Mouse (Mus musculus) neural tube, embryonic 14.5 days (tissue): Measurements from ENCODE around the gene Rasgef1c. TPM values are rescaled to one million over a fixed set of nuclear protein-coding genes. Genes with fewer than 3 reads are reported as not detected.

ENCODE experiments used
- microRNA-seq: library from miRNA; unstranded; fragments of <30 nt; microRNA quantifications from one replicate; pipeline ENCODE4, GENCODE M21; 2016
- polyA plus RNA-seq: library from polyadenylated mRNA; unstranded; fragments of >200 nt; fragmentation: Nextera tagmentation; extraction: Ambion mirVana; gene quantifications from 2 replicates; pipeline ENCODE4 v1.2.1, GENCODE M21; 2014

The Rasgef1c gene
- polyA plus RNA-seq, 1 experiment from 2014 or later = 39.1 TPM

Small RNA genes lying within 50 kb of the gene (microRNA-seq; reads per million reads assigned to microRNA genes)
- gene Gm23492 = not detected

Other genes with a start within 250 kb of the Rasgef1c start
- gene Scgb3a1, start 238.2 kb upstream of the Rasgef1c start, polyA plus RNA-seq = not detected in 2 replicates
- 38.6 and 45.7 TPM in 2 replicates for gene Cnot6, start 189.1 kb upstream of the Rasgef1c start, polyA plus RNA-seq
- gene Gfpt2, start 107.7 kb upstream of the Rasgef1c start, polyA plus RNA-seq = 3.6 and 4.9 TPM in 2 replicates
- gene Mapk9, start 55.1 kb upstream of the Rasgef1c start, polyA plus RNA-seq = 92.3 and 93.2 TPM in 2 replicates
- 64.4 and 71.3 TPM in 2 replicates for gene Rnf130, start 123.5 kb downstream of the Rasgef1c start, polyA plus RNA-seq
- 30.3 and 42.5 TPM in 2 replicates for gene Tbc1d9b, start 229.6 kb downstream of the Rasgef1c start, polyA plus RNA-seq